Mouse (Mus musculus): ENCODE measurements around the gene Pecam1.

DNA sequence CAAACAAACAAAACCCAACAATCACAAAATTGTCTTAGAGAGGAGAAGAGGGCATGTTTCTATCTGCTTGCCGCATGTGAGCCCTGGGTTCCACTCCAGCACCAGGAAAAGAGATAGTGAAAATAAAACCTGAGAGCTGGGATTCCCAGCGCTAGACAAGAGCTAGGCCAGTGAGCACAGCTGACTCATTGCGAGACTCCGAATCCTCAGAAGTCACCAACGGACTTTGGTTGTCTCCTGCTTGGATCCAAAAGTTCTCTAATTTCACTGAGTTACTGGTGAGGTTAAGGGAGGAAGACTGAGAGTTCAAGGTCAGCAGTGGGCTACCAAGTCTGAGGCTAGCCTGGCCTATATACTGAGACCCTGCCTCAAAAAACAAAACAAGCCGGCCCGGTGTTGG is 46.5 kb downstream of the Pecam1 start:
- TF ChIP-seq POLR2A (IDR thresholded peaks at IDR 0.05; ENCODE audit: borderline replicate concordance, extremely low read depth, low read depth, low read length) (no peak), CTCF (IDR thresholded peaks at IDR 0.05; ENCODE audit: insufficient read depth, low read length) (no peak)
